Mouse (Mus musculus) kidney, embryonic 14.5 days (tissue): ENCODE measurements around the gene Clec16a. TPM values are rescaled to one million over a fixed set of nuclear protein-coding genes. Genes with fewer than 3 reads are reported as not detected.

ENCODE experiments used
- ATAC-seq: fragments of 200-750 bp; cut with Nextera tagmentation; 2 replicates; pipeline ENCODE4 v1.8.0; 2017; ENCODE audit warnings: moderate number of reproducible peaks, mild to moderate bottlenecking, moderate TSS enrichment, moderate library complexity; ENCODE audit not compliant: low FRiP score, low TSS enrichment
- H3K27ac ChIP-seq: fragments of 300-500 bp; sonication (generic); 2 replicates; pipeline ENCODE4 v1.5.1; 2014; ENCODE audit warnings: low read depth, mild to moderate bottlenecking, low read length, moderate library complexity, mixed read lengths
- H3K27me3 ChIP-seq: fragments of 300-500 bp; sonication (generic); 2 replicates; pipeline ENCODE4 v1.6.1; 2014; ENCODE audit warnings: mild to moderate bottlenecking, low read length; ENCODE audit not compliant: control insufficient read depth, insufficient read depth
- H3K36me3 ChIP-seq: fragments of 300-500 bp; sonication (generic); 2 replicates; pipeline ENCODE4 v1.6.1; 2014; ENCODE audit warnings: low read length, mixed read lengths; ENCODE audit not compliant: control insufficient read depth, insufficient read depth
- H3K4me1 ChIP-seq: fragments of 300-500 bp; sonication (generic); 2 replicates; pipeline ENCODE4 v1.6.1; 2014; ENCODE audit warnings: low read length, mixed read lengths; ENCODE audit not compliant: control insufficient read depth, insufficient read depth
- H3K4me2 ChIP-seq: fragments of 300-500 bp; sonication (generic); replicated peaks from 2 replicates; pipeline ENCODE4 v1.6.1; 2014; ENCODE audit warnings: low read depth, mild to moderate bottlenecking, low read length
- H3K4me3 ChIP-seq: fragments of 300-500 bp; sonication (generic); 2 replicates; pipeline ENCODE4 v1.5.1; 2014; ENCODE audit warnings: mild to moderate bottlenecking, low read length
- H3K9ac ChIP-seq: fragments of 300-500 bp; sonication (generic); 2 replicates; pipeline ENCODE4 v1.6.1; 2014; ENCODE audit warnings: low read depth, mild to moderate bottlenecking, low read length, moderate library complexity
- H3K9me3 ChIP-seq: fragments of 300-500 bp; sonication (generic); 2 replicates; pipeline ENCODE4 v1.6.1; 2016; ENCODE audit warnings: low read length; ENCODE audit not compliant: control insufficient read depth
- WGBS: fragments of 180-500 bp; shearing (Covaris S2); extraction: QIAGEN DNeasy Blood & Tissue Kit; methylation state at CpG from one replicate; pipeline ENCODE4 v1.1.7; 2014; 5-methylcytosine and 5-hydroxymethylcytosine counted together
- polyA plus RNA-seq: library from polyadenylated mRNA; unstranded; fragments of >200 nt; fragmentation: Nextera tagmentation; extraction: Ambion mirVana; gene quantifications from 2 replicates; pipeline ENCODE4 v1.2.1, GENCODE M21; 2014

Gene Clec16a
- polyA plus RNA-seq, 1 experiment from 2014 or later = 38.4 TPM

- no peak overlapping the region for H3K4me3 ChIP-seq
- no peaks in the 10 kb centered on the region for H3K27me3 ChIP-seq
- WGBS = 80% methylated on average over 5 of the region's 5 CpGs
- no peaks in the 10 kb centered on the region for H3K9me3 ChIP-seq
- ATAC-seq = no peak
- H3K4me2 ChIP-seq = no peak overlapping the region
- no peak overlapping the region for H3K27ac ChIP-seq
- H3K4me1 ChIP-seq = peaks cover 28% of the 10 kb centered on the region
- no peak overlapping the region for H3K9ac ChIP-seq
- peaks cover 4% of the 10 kb centered on the region; the same call in 1 of the 2 replicates for H3K36me3 ChIP-seq
Measured at GRCm38 (mm10) chr16:10780631-10781120, 235.5 kb downstream of the Clec16a start.

- H3K4me1 ChIP-seq = peaks cover 27% of the 10 kb centered on the region
- peaks cover 4% of the 10 kb centered on the region; the same call in 1 of the 2 replicates for H3K36me3 ChIP-seq
- H3K9me3 ChIP-seq = no peaks in the 10 kb centered on the region
- ATAC-seq = no peak
- no peak overlapping the region for H3K4me3 ChIP-seq
- no peaks in the 10 kb centered on the region for H3K27me3 ChIP-seq
- 35% methylated on average over 9 of the region's 9 CpGs for WGBS
- no peak overlapping the region for H3K27ac ChIP-seq
- no peak overlapping the region for H3K4me2 ChIP-seq
- H3K9ac ChIP-seq = no peak overlapping the region
Measured at GRCm38 (mm10) chr16:10781862-10782371, 236.8 kb downstream of the Clec16a start.

GRCm38 (mm10) chr16:10782377-10783151 is 237.4 kb downstream of the Clec16a start:
- peak overlapping the region; percentile 97 for H3K4me2 ChIP-seq
- H3K4me3 ChIP-seq = peak overlapping the region; percentile 56; the same call in 1 of the 2 replicates
- peaks cover 28% of the 10 kb centered on the region for H3K4me1 ChIP-seq
- ATAC-seq = no peak
- H3K27ac ChIP-seq = no peak overlapping the region
- H3K9ac ChIP-seq = 0 out of 2 replicates have a peak overlapping the region, but pooled peaks have one; percentile 29
- WGBS = 53% methylated on average over 6 of the region's 6 CpGs
- no peaks in the 10 kb centered on the region for H3K27me3 ChIP-seq
- H3K36me3 ChIP-seq = peaks cover 4% of the 10 kb centered on the region; the same call in 1 of the 2 replicates
- H3K9me3 ChIP-seq = no peaks in the 10 kb centered on the region

- WGBS = 35% methylated on average over 1 of the region's 1 CpGs
- peak overlapping the region; percentile 37; the same call in 1 of the 2 replicates for H3K9ac ChIP-seq
- H3K36me3 ChIP-seq = peaks cover 4% of the 10 kb centered on the region; the same call in 1 of the 2 replicates
- no peaks in the 10 kb centered on the region for H3K27me3 ChIP-seq
- H3K4me3 ChIP-seq = peak overlapping the region; percentile 56; the same call in 1 of the 2 replicates
- peak overlapping the region; percentile 97 for H3K4me2 ChIP-seq
- no peak overlapping the region for H3K27ac ChIP-seq
- no peaks in the 10 kb centered on the region for H3K9me3 ChIP-seq
- peaks cover 28% of the 10 kb centered on the region for H3K4me1 ChIP-seq
- ATAC-seq = no peak
Measured at GRCm38 (mm10) chr16:10783152-10783434, 238.0 kb downstream of the Clec16a start.

DNA sequence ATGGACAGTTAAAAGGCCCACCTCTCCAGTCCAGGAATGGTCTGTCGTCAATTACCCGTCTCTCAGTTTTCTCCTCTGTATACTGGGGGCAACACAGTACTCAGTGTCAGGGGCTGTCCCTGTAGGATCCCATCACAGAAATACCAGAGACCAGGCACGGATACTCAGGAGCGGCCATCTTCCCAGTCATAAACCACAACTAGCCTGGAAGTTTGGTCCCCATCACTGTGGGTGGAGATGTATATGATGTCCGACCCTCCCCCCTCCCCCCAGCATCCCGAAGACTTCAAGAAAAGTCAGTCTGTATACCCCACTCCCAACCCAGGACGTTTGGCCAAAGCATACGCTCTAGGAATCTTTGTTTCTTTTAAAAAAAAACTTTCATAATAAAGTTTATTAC is 238.3 kb downstream of the Clec16a start:
- Histone ChIP-seq H3K36me3 (peaks cover 4% of the 10 kb centered on the region; the same call in 1 of the 2 replicates), H3K27ac (no peak overlapping the region), H3K4me3 (peak overlapping the region; percentile 56; the same call in 1 of the 2 replicates), H3K9me3 (no peaks in the 10 kb centered on the region), H3K4me1 (peaks cover 28% of the 10 kb centered on the region), H3K27me3 (no peaks in the 10 kb centered on the region), H3K4me2 (peak overlapping the region; percentile 97), H3K9ac (peak overlapping the region; percentile 81; the same call in 1 of the 2 replicates)
- no peak for ATAC-seq
- 57% methylated on average over 8 of the region's 8 CpGs for WGBS

DNA sequence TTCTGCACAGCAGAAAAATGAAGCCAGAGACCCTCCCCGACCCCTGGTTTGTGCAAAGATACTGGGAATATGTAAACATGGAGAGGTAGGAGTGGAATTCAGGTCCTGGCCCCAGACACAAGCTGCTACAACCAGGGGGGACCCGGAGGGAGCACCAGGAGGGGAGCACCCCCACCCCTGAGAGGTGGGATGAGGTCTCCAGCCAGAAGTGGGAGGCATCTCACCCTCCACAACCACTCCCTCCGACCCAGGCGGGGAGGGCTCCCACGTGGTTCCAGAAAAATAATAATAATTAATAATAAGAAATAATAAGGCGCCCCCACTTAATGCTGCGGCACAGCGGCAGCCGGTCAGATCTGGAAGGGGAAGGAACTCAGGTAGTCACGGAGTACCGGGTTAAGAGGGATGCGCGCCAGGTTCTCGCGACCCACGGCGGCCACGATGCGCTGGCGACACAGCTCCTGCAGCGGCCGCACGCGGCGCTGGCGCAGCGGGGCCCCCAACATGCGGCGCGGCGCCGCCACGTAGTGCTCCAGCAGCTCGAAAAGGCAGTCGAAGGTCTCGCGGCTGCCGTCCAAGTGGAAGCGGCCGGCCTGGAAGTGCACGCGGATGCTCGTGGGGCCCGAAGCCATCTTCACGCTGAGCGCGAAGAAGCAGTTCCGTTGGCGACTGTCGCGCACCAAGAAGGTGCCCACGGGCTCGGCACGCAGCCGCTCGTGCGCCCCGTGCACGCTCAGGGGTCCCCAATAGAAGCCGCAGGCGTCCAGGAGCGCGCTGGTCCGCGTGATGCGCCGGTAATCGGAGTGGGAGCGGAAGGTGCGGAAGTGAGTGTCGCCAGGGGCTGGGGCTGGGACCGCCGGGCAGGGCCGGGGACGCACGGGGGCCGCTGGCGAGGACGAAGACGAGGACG is 239.0 kb downstream of the Clec16a start:
- ATAC-seq = no peak
- Histone ChIP-seq H3K27me3 (no peaks in the 10 kb centered on the region), H3K4me3 (peak overlapping the region; percentile 56), H3K9me3 (no peaks in the 10 kb centered on the region), H3K36me3 (peaks cover 4% of the 10 kb centered on the region; the same call in 1 of the 2 replicates), H3K4me2 (peak overlapping the region; percentile 97), H3K4me1 (peaks cover 28% of the 10 kb centered on the region), H3K27ac (peak overlapping the region; percentile 96), H3K9ac (peak overlapping the region; percentile 81)
- WGBS = 2% methylated on average over 78 of the region's 81 CpGs

- Histone ChIP-seq H3K27me3 (no peaks in the 10 kb centered on the region), H3K9ac (peak overlapping the region; percentile 81), H3K9me3 (no peaks in the 10 kb centered on the region), H3K4me3 (peak overlapping the region; percentile 56), H3K4me1 (peaks cover 28% of the 10 kb centered on the region), H3K36me3 (peaks cover 4% of the 10 kb centered on the region; the same call in 1 of the 2 replicates), H3K4me2 (peak overlapping the region; percentile 97), H3K27ac (peak overlapping the region; percentile 96)
- ATAC-seq = peak; percentile 75
- under 1% methylated on average over 44 of the region's 55 CpGs for WGBS
Measured at GRCm38 (mm10) chr16:10784793-10785370, 239.7 kb downstream of the Clec16a start.
